Mouse (Mus musculus): ENCODE results near the gene Myrfl.

DNA sequence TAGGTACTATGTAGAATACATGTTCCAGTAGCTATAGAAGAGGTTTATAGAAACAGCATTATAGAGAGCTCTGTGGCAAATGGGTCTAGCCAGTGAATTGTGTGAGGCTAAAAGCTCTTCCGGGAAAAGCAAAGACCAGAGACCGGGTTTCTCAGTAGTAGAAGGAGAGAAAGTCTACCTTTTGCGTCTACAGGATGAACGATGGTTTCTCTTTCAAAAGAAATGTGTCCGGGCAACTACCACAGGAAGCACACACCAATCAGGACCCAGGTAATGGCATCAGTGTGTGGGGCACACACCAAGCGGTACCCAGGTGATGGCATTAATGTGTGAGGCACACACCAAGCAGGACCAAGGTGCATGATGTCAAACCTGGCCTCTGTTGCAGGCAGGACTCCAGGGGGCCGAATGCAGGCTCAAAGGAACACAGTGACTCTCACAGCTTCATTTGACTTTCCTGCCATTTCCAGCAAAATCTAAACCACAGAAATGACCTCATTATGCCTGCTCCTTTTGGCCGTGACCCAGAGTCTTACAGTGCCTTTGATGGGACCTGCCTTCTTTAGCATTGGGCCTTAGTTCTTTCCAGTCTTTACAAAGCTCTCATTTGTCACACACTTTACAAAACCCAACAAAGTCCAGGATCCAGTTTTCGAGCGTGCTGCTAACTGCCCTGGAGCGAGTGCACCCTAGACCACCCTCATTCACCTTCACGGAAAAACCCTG, 1.4 kb downstream of the Myrfl start:
- TF ChIP-seq CTCF (IDR thresholded peaks at IDR 0.05; ENCODE audit: low read depth) = no peak
- TF ChIP-seq EP300 (IDR thresholded peaks at IDR 0.05; ENCODE audit: low read depth) = no peak
